Mouse (Mus musculus): Measurements from ENCODE around the gene Setdb1. TPM values are rescaled to one million over a fixed set of nuclear protein-coding genes. Genes with fewer than 3 reads are reported as not detected.

Gene Setdb1
- total RNA-seq, 1 experiment: 59.1 TPM

- no peaks in the 10 kb centered on the region for H3K4me1 ChIP-seq (ENCODE audit: control insufficient read depth in 2 of 2, insufficient read depth in 2 of 2, low read length in 2 of 2, poor library complexity in 1 of 2)
- no peaks in the 10 kb centered on the region for H3K36me3 ChIP-seq (ENCODE audit: control insufficient read depth, insufficient read depth, low read length, poor library complexity, severe bottlenecking)
- no peak overlapping the region for H3K27ac ChIP-seq (ENCODE audit: insufficient read depth, low read depth, low read length, poor library complexity, severe bottlenecking)
- in situ Hi-C loops (cut with MboI; ENCODE audit: low sequenced_read_pairs in 2 of 2, unreplicated experiment in 2 of 2): no loop called here
- H3K9me3 ChIP-seq (ENCODE audit: control insufficient read depth, insufficient read depth, low read depth, low read length): peaks cover 8% of the 10 kb centered on the region; the same call in 1 of the 2 replicates
- no peak overlapping the region for H3K4me3 ChIP-seq (ENCODE audit: insufficient read depth in 1 of 2, low read depth in 1 of 2, low read length in 2 of 2, poor library complexity in 1 of 2, severe bottlenecking in 1 of 2)
- TF ChIP-seq ZNF384 (IDR thresholded peaks at IDR 0.05; ENCODE audit: low read depth, low read length) (no peak), CHD2 (IDR thresholded peaks at IDR 0.05; ENCODE audit: low read depth, low read length) (no peak), MAFK (IDR thresholded peaks at IDR 0.05; ENCODE audit: insufficient read depth, low read depth, low read length) (no peak), ZC3H11A (IDR thresholded peaks at IDR 0.05; ENCODE audit: borderline replicate concordance, low read depth, low read length) (no peak), HCFC1 (IDR thresholded peaks at IDR 0.05; ENCODE audit: borderline replicate concordance, insufficient read depth, low read length) (no peak)
- no peak overlapping the region for H3K9ac ChIP-seq (ENCODE audit: insufficient read depth, low read depth, low read length, poor library complexity, severe bottlenecking)
- no peak for DNase-seq (ENCODE audit: low read depth, low spot score)
Measured at GRCm38 (mm10) chr3:95310496-95310895, 46.5 kb downstream of the Setdb1 start.

- DNase-seq (ENCODE audit: low read depth, low spot score): no peak
- no peak within 1 kb of the TSS for H3K9ac ChIP-seq (ENCODE audit: insufficient read depth, low read depth, low read length, poor library complexity, severe bottlenecking)
Measured at GRCm38 (mm10) chr3:95307100-95307499, 49.9 kb downstream of the Setdb1 start, which contains the start of gene Anxa9. Gene Anxa9, minus strand, starts transcription at chr3:95307176.

DNA sequence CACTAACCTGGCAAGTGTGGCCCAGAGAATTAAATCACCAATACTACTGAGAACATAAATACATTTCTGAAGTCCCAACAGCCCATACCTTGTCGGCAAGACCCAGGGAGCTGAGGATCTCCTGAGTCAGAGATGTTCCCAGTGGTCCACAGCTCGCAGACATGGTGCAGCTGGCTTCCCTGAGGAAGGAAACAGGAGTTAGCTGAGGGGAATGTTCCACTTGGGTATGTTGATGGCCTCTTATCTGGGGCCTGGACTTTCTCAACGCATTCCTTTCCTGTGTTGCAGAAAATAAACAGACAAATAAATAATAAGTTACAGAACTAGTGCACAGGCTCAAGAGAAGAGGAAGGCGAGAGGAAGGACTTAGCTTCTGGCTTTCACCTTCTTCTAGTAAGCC, 50.8 kb downstream of the Setdb1 start:
- Histone ChIP-seq H3K4me3 (ENCODE audit: insufficient read depth in 1 of 2, low read depth in 1 of 2, low read length in 2 of 2, poor library complexity in 1 of 2, severe bottlenecking in 1 of 2) (no peak overlapping the region), H3K36me3 (ENCODE audit: control insufficient read depth, insufficient read depth, low read length, poor library complexity, severe bottlenecking) (no peaks in the 10 kb centered on the region), H3K27ac (ENCODE audit: insufficient read depth, low read depth, low read length, poor library complexity, severe bottlenecking) (no peak overlapping the region), H3K9me3 (ENCODE audit: control insufficient read depth, insufficient read depth, low read depth, low read length) (peaks cover 8% of the 10 kb centered on the region; the same call in 1 of the 2 replicates), H3K4me1 (ENCODE audit: control insufficient read depth in 2 of 2, insufficient read depth in 2 of 2, low read length in 2 of 2, poor library complexity in 1 of 2) (no peaks in the 10 kb centered on the region), H3K9ac (ENCODE audit: insufficient read depth, low read depth, low read length, poor library complexity, severe bottlenecking) (no peak overlapping the region)
- DNase-seq (ENCODE audit: low read depth, low spot score): no peak
- in situ Hi-C loops (cut with MboI; ENCODE audit: low sequenced_read_pairs in 2 of 2, unreplicated experiment in 2 of 2): no loop called here
- no peak for TF ChIP-seq CHD2 (IDR thresholded peaks at IDR 0.05; ENCODE audit: low read depth, low read length)
- no peak for TF ChIP-seq ZC3H11A (IDR thresholded peaks at IDR 0.05; ENCODE audit: borderline replicate concordance, low read depth, low read length)
- no peak for TF ChIP-seq HCFC1 (IDR thresholded peaks at IDR 0.05; ENCODE audit: borderline replicate concordance, insufficient read depth, low read length)
- TF ChIP-seq MAFK (IDR thresholded peaks at IDR 0.05; ENCODE audit: insufficient read depth, low read depth, low read length): no peak
- TF ChIP-seq ZNF384 (IDR thresholded peaks at IDR 0.05; ENCODE audit: low read depth, low read length): no peak

More at GRCm38 (mm10) chr3:95307100-95307499, 49.9 kb downstream of the Setdb1 start, which contains the start of gene Anxa9:
- Histone ChIP-seq H3K9me3 (ENCODE audit: control insufficient read depth, insufficient read depth, low read depth, low read length) (peaks cover 8% of the 10 kb centered on the region; the same call in 1 of the 2 replicates), H3K4me1 (ENCODE audit: control insufficient read depth in 2 of 2, insufficient read depth in 2 of 2, low read length in 2 of 2, poor library complexity in 1 of 2) (no peaks in the 10 kb centered on the region), H3K36me3 (ENCODE audit: control insufficient read depth, insufficient read depth, low read length, poor library complexity, severe bottlenecking) (no peaks in the 10 kb centered on the region), H3K4me3 (ENCODE audit: insufficient read depth in 1 of 2, low read depth in 1 of 2, low read length in 2 of 2, poor library complexity in 1 of 2, severe bottlenecking in 1 of 2) (no peak within 1 kb of the TSS), H3K27ac (ENCODE audit: insufficient read depth, low read depth, low read length, poor library complexity, severe bottlenecking) (no peak within 1 kb of the TSS; the same call in 1 of the 2 replicates)
- TF ChIP-seq ZC3H11A (IDR thresholded peaks at IDR 0.05; ENCODE audit: borderline replicate concordance, low read depth, low read length): no peak
- no peak for TF ChIP-seq MAFK (IDR thresholded peaks at IDR 0.05; ENCODE audit: insufficient read depth, low read depth, low read length)
- no peak for TF ChIP-seq ZNF384 (IDR thresholded peaks at IDR 0.05; ENCODE audit: low read depth, low read length)
- no peak for TF ChIP-seq CHD2 (IDR thresholded peaks at IDR 0.05; ENCODE audit: low read depth, low read length)
- TF ChIP-seq HCFC1 (IDR thresholded peaks at IDR 0.05; ENCODE audit: borderline replicate concordance, insufficient read depth, low read length): no peak
- in situ Hi-C loops (cut with MboI; ENCODE audit: low sequenced_read_pairs in 2 of 2, unreplicated experiment in 2 of 2): no loop called here

DNA sequence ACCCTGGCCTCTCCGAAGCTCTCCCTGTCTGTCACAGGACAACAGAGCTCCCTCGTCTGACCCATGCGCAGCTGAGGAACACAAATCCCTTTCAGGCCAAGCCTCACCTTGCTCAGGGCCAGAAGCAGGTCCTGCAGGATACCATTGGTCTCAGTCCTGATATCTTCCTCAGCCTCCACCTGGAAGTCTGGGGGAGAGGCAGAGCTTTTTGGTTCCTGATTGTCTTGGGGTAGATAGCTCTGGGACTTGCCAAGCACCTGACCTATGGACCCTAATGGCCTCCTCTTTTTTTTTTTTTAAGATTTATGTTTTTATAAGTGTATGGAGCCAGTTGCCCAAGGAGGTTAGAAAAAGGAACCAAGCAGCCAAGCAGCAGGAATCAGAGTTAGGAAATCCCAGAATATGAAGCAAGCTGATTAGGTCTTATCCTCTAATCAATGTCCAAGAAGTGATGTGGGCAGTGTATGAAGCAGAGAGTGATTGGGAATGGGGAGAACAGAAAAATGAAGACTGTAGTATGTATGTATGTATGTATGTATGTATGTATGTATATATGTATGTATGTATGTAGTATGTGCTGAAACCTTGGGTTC, 55.7 kb downstream of the Setdb1 start:
- Histone ChIP-seq H3K27ac (ENCODE audit: insufficient read depth, low read depth, low read length, poor library complexity, severe bottlenecking) (no peak overlapping the region), H3K4me1 (ENCODE audit: control insufficient read depth in 2 of 2, insufficient read depth in 2 of 2, low read length in 2 of 2, poor library complexity in 1 of 2) (peaks cover 0 to 3% of the 10 kb centered on the region in 2 experiments; a peak in 1 of 4 replicates), H3K9ac (ENCODE audit: insufficient read depth, low read depth, low read length, poor library complexity, severe bottlenecking) (no peak overlapping the region), H3K4me3 (ENCODE audit: insufficient read depth in 1 of 2, low read depth in 1 of 2, low read length in 2 of 2, poor library complexity in 1 of 2, severe bottlenecking in 1 of 2) (no peak overlapping the region), H3K9me3 (ENCODE audit: control insufficient read depth, insufficient read depth, low read depth, low read length) (no peaks in the 10 kb centered on the region), H3K36me3 (ENCODE audit: control insufficient read depth, insufficient read depth, low read length, poor library complexity, severe bottlenecking) (peaks cover 2% of the 10 kb centered on the region; the same call in 1 of the 2 replicates)
- TF ChIP-seq HCFC1 (IDR thresholded peaks at IDR 0.05; ENCODE audit: borderline replicate concordance, insufficient read depth, low read length) (no peak), ZC3H11A (IDR thresholded peaks at IDR 0.05; ENCODE audit: borderline replicate concordance, low read depth, low read length) (no peak), ZNF384 (IDR thresholded peaks at IDR 0.05; ENCODE audit: low read depth, low read length) (no peak), CHD2 (IDR thresholded peaks at IDR 0.05; ENCODE audit: low read depth, low read length) (no peak), MAFK (IDR thresholded peaks at IDR 0.05; ENCODE audit: insufficient read depth, low read depth, low read length) (no peak)
- in situ Hi-C loops (cut with MboI; ENCODE audit: low sequenced_read_pairs in 2 of 2, unreplicated experiment in 2 of 2): no loop called here
- no peak for DNase-seq (ENCODE audit: low read depth, low spot score)

All from ES-E14 (cell line).